Mouse (Mus musculus): ENCODE results near the gene Klhdc4.
A peak's percentile ranks its signal among the peaks of the same experiment; 100 is the strongest.

The Klhdc4 gene

DNA sequence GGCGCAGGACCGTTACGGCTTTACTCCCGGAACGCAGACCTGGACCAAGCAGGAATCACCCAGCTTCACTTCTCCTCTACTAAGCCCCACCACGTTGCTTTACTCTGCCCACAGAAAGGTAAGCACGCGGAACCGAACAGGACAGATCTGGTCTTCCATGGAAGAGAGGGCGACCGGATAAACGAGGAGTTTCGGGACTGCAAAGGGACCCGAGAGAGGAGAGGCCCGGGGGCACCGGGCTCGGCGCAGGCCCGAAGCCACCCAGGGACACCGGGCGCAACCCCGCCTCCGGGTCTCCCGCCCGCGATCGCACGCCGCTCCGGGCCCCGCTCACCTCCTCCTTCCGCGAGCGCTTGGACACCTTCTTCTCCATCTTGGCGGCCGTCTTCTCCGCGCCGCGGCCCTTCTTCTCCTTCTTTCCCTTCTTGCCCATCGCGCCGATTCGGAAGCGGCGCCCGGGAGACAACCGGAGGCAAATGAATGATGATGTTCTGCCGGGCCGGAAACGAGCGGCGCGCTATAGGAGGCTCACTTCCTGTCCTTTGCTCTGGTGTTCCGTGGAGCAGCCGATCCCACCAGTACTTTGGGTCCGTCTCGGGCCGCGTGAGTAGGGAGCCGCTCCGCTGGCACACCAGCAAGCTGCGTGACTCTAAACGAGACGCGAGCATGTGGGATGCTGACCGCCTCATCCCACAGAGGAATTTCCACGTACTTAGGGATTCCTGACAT, at the start of gene Klhdc4:
Gene Klhdc4, minus strand, starts transcription at position 522 of the 729 bp plus-strand sequence.
- peak; percentile 71 to 86 for DNase-seq (ENCODE audit: low spot score in 2 of 2)

DNA sequence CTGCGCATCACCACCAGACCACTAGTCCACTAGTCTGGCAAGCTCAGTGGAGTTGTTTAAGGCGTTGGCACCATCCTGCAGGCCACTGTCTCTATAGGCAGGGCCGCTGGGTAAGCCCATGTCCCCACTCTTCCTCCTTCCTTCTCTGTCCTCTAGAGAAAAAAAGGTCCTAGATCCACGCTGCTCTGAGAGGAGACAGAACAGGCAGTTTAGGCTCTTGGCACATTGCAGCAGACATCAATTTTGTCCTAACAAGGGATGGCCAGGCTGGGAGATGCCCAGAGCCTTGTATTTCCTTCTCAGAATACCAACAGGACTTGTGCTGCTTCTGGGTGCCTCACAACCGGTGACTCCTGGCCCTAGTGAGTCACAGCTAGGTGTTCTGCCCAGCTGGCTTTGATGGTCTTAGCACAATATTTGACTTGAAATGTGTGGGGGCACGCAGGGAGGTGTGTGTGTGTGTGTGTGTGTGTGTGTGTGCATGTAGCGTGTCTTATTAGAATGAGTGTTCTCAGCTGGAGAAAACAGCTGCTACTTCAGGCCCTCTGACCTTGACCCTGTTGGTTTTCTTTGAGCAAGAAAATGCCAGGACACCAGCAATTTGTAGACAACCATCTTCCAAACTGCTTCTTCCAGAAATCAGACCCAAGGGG, 48.6 kb upstream of the Klhdc4 start:
- no peak for DNase-seq (ENCODE audit: low spot score in 2 of 2)

DNA sequence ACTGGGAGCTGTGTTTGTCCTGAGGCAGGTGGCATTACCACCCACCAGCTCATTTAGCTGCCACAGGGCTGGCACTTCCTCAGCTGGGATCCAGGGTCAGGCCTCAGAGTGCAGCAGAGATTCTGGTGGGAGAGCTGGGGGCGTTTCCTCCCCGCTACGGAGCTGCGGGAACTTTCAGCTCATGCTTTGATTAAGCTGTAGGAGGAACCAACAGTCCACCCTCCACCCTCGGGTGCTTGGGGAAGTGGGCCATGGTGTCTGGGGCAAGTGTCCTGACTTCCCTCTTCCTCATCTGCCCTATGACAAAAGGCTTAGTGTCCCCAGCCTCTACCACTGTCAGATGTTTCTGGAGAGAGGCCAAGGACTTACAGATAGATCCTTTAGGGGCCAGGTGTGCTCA, 47.8 kb upstream of the Klhdc4 start:
- DNase-seq (ENCODE audit: low spot score in 2 of 2) = no peak

DNA sequence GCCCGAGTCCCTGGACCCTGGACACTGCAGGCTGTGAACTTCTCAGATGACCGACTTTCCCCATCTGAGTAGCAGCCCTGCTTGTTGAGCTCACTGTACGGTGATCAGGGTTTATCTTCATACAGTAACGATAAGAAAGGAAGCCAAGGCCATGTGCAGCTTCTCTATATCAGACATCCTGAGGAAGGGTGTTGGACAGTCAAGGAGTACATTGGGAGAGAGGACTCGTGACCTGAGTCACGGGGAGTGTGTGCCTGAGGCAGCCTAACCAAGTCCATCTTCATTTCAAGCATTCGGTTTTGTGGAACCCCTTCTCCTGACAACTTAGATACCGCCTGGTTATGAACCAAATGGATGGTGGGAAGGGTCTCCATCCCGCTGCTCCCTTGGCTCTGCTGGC, 46.1 kb upstream of the Klhdc4 start:
- no peak for DNase-seq (ENCODE audit: low spot score in 2 of 2)

DNA sequence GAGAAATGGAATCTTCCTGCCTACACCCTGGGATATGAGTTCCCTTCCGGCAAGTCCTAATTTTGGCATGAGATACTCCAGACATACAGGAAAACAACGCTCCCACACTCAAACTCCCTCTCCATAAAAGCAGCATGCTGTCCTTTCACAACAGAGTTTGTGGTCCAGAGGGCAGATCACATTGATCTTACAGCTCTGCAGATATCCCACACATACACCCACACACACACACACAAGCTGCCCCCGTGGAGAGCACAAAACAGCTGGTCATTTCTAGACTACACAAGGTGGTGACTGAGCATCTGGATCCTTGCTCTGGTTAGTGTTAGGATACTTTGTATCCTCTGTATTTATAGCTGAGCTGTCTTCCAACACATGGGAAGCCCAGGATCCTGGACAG, 45.7 kb upstream of the Klhdc4 start:
- no peak for DNase-seq (ENCODE audit: low spot score in 2 of 2)

DNA sequence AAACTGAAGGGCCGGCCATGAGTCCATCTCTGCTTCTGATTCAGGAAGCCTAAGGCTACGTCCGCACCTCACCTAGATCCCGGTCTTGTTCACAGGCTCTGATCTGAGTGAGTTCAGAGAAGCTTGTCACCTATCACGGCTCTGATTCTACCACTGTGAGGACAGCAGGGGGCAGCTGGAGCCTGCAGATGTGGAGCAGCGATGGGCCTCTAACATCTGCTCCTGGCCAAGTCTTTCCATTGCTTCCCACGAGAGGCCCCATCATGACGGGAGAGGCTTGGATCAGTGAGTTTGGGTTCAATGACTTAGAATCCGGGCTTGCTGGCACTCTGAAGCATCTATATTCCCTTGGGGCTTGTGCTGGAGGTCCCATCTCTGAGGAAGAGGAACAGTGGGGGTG, 44.7 kb upstream of the Klhdc4 start:
- DNase-seq (ENCODE audit: low spot score in 2 of 2) = peak; percentile 40 to 43

DNA sequence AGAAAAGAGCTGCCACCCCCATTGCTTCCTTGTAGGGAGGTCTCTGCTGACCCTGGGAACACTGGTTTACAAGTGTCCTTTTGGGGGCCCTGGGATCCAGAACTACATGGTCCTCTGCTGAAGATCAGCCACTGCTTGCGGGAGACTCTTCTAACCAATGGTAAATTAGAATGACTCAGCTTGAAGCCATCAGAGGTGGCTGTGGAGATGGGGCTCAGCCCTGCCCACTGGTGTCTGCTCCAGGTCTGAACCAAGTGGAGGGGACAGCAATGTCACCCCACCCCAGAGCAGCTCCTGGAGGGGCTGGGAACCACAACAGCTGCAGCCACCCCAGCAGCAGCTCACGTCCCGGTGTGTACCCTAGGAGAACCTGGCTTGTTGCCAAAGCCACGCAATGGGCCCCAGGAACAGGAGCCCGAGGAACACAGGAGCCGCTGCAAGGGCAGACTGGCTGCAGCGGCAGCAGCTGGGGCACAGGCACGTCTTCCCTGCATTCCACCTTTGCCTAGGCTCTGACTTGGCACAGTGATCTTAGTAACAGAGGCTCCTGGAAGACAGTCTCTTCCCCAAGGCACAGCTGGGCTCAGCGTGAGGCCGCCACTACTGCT, 42.6 kb upstream of the Klhdc4 start:
- no peak for DNase-seq (ENCODE audit: low spot score in 2 of 2)

DNA sequence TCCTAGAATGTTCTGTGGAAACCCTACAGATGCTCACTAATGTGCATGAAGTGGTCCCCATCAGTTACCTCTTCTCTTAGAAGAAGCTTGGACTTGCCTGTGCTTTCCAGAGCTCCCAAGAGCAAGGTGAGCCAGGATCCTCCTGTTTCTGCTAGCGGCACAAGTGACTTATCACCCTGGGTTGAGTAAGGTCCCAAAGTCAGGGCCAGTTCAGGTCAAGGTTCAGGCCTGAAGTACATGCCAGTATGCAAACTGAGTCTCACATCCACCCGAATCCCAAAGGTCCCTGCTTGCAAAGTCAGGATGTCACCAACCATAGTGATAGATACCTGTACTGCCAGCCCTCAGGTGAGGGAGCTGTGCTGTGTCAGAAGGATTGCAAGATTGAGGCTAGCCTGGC, 40.8 kb upstream of the Klhdc4 start:
- DNase-seq (ENCODE audit: low spot score in 2 of 2) = no peak

DNA sequence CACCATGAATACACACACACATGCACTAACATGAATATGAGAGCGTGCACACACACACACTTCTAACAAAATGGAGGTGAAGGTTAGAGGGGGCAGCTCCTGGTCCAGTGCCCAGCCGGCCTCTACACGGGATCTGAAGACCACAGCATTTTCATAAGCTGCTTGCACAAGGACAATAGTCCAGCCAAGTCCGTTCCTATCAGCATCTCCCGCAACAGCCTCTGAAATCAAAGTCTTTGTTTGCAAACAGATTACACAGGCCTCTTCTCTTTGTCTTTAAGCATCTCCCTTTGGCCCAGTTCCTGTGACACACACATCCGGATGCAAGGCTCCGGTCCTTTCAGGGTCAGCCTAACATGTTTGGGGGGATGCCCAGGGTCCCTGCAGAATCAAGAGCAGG, 39.5 kb upstream of the Klhdc4 start:
- no peak for DNase-seq (ENCODE audit: low spot score in 2 of 2)

DNA sequence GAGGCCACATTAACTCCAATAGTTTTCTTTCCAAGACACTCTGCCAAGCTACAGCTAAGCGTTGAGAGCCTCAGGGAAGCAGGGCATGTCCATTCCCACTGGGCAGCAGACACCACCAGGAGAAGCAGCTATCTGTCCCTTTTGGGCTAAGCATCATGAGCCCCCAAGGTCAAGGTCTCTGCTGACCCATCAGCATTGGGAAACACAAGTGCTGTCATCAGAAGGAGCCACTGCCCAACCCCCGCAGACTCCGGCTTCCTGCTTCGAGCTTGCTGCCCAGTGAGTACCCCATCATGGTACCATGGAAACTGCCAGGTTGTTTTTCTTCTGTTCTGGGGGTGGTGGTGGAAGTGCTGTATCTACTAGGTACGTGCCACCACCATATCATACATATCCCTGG, 38.8 kb upstream of the Klhdc4 start:
- no peak for DNase-seq (ENCODE audit: low spot score in 2 of 2)

DNA sequence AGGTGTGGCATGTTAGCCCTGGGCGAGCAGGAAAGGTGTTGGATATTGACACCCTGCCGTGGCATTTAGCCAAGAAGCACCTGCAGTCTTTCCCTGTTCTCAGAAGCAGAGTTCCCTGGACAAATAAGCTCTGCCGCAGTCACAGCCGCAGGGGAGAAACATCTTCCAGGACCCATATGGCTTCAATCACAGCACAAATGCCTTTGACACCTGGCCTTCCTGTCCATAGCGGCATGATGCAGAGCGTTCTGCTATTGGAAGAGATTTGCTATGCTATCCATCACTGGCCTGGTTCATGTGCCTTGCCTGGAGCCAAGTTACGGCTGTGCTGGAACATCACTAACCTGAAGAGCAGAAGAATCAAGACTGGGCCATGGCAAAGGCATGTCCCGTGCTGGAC, 36.0 kb upstream of the Klhdc4 start:
- no peak for DNase-seq (ENCODE audit: low spot score in 2 of 2)

DNA sequence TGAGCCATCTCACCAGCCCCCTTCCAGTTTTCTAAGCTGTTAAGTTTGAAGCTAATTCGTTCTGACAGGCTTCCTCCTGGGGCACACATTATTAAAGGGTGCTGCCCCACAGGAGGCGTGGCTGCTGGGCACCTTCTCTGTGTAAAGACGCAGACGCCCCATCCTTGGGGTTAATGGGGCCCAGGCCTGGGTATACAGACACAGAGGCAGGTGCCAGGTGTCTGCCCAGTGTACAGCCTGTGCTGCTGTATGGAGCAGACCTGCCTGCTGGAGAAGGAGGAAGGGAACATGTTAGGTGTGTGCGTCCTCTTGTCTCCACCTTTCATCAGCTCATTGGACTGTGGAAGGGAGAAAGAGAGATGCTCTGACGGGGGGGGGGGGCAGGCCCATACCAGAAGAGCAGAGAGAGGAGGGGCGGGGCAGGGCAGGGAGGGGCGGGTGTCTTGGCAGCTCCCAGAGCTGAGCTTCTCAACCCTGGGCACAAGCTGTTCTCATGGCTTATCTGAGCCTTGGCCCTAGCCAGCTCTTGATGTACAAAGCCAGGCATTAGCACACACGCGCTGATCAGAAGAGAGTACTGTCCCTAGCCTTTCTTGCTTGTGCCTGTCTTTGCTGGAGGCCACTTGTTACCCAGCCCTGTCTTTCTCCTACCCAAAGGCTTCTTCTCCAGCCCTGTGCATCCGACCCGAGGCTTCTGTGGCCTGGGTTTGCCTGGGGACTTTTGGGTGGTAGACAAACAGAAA, 32.6 kb upstream of the Klhdc4 start:
- peak in 1 of 2 experiments; percentile 28 for DNase-seq (ENCODE audit: low spot score in 2 of 2)

DNA sequence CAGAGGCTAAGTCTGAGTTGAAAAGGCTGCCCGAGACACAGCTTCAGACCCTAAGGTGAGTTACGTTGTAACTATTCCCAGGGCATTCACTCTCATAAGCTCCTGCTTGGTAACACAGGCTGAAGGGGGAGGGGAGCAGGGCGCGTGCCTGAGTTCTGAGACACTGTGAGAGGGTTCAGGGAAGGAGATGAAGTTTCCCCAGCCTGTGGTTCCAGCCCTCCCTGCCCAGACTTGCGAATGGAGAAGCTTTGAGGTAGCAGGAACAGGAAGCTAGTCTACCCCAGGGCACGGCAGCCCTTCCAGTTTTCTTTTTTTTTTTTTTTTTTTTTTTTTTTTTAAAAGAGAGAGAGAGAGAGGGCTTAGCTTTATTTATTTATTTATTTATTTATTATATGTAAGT, 31.9 kb upstream of the Klhdc4 start:
- no peak for DNase-seq (ENCODE audit: low spot score in 2 of 2)

DNA sequence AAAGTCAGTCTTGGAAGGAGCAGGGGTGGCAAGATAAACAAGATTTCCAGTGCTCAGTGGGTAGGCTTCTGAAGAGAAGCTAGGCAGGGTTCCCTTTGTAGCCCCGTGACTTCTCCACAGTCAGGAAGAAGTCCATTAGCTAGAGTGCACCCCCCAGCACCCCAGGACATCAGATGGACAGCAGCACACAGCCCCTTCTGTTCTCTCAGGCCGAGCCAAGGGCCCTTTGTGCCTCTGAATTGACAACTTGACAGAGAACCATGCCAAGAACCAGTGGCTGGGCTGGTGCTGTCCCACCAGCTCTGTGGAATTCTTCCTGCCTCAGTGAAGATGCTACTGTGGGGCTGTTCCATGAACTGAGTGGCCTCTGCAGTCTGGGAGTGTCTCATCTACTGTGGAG, 28.4 kb upstream of the Klhdc4 start:
- DNase-seq (ENCODE audit: low spot score in 2 of 2) = no peak

DNA sequence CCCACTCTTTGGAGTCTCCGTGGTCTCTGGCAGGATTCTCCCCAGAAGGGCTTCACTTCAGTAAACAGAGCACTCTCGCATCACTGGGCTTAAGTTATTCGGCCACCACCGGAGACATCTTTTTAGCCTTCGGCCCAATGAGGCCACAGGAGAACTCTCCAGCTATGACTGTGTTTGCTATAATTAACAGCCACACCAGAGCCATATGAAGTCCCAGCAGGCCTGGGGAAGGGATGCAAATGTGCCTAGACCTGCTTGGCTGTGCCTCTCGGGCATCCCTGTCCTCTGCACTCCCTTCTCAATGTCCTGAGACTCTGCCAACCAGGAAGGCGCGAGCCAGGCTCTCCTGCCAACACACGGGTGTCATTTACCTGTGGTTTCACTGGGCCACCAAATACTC, 28.0 kb upstream of the Klhdc4 start:
- DNase-seq (ENCODE audit: low spot score in 2 of 2) = no peak

DNA sequence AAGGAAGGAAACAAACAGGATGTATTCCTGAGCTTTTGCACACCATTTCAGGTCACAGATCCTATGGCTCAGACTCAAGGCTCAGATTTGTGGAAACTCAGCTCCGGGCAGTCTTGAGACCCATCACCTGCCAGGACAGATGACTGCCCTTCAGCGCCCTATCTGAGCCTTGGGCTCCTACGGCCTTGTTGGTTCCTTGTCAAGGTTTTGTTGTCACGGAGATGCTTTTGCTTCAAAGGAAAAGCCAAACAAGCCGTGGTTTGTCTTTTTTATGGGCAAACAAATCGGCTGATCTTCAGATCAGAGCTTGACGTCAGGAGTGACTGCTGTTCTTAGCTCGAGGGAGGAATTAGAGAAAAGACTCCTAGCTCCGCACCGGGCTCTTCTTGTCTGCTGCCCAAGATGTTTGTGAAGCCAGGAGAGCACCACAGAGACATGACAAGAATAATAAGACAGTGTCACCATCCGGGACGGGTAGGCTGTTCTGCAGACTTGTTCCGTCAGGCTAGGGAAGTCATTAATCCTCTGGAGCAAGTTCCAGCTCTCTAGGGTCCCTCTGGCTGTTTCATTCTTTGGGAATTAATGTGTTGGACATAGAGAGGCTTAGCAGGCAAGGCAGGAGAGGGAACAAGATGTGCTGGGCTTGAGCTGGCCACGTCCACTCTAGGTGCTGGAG, 26.8 kb upstream of the Klhdc4 start:
- no peak for DNase-seq (ENCODE audit: low spot score in 2 of 2)

DNA sequence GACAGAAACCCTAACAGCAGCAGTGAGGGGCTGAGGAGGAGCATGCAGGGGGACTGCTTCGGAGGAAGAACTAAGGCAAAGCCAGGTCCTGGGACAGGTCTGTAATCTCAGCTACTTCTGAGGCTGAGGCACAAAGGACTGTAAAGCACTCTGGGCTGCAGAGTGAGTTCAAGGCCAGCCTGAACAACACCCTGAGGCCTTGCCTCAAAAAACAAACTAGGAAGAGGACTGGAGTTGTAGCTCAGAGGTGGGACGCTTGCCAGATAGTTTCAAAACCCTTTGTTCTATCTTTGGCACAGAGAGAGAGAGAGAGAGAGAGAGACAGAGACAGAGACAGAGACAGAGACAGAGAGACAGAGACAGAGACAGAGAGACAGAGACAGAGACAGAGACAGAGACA, 24.2 kb upstream of the Klhdc4 start:
- DNase-seq (ENCODE audit: low spot score in 2 of 2) = no peak

DNA sequence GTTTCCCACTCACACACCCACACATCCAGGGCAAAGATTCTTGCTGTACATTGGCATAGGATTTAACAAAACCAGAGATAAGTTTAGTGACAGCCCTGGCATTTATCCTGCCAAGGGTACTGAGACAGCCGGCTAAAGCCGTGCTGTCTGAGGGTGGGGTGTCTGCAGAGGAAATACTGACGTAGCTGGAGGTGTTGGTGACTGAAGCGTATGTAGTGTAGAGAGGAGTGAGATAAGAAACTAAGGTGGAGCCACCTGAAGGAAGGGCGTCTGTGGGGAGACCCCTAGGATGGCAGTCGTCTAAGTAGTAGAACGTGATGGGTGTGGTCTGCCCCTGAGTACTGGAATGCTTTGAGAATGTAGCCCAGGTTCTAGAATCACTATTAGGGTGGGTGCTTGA, 23.1 kb upstream of the Klhdc4 start:
- DNase-seq (ENCODE audit: low spot score in 2 of 2) = no peak

DNA sequence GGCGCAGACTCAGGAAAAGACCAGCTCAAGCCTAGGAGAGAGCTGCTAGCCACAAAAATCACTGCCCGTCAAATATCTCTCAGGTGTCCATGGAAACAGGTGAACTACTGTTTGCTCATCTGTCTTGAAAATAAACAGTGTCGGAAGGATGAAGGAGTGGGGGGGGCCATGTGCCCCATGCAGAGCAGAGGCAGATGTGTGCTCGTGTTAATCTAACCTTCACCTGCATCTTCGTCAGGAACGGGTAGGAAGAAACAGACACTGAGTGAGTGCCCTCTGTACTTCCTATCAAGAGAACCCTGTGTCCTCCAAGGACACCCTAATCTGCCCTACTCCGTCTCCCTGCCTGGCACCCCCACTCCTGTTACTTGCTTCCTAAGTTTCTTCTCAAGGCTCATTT, 22.3 kb upstream of the Klhdc4 start:
- no peak for DNase-seq (ENCODE audit: low spot score in 2 of 2)

DNA sequence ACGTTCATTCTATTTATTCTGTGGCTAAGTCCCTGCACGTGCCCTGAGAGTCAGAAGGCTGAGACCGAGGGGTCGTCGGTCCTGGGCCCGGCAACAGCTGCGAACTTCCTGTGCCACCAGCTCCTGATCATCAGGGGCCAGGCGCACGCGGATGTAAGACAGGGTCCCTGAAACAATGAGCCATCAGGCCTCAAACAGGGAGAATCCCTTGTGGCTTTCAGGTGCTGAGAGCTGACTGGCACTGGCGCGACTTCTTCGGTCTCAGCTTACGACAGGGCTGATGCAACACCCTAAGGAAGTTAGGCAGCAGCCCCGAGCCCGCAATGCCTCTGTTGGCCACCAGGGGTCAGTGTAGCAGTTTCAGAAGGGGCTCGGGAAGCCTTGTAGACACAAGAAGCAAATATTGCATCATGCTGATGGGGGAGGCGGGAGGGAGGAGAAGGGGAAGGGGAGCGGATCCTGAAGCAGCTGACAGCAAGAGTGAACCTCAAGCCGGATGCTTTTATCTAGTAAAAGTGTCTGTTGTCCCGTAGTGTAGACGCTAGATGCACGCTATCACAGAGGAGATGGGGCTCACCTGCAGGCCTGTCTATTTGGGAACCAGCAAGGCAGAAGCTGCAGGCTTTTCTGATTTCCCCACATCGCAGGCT, 21.6 kb upstream of the Klhdc4 start:
- peak; percentile 86 to 93 for DNase-seq (ENCODE audit: low spot score in 2 of 2)

DNA sequence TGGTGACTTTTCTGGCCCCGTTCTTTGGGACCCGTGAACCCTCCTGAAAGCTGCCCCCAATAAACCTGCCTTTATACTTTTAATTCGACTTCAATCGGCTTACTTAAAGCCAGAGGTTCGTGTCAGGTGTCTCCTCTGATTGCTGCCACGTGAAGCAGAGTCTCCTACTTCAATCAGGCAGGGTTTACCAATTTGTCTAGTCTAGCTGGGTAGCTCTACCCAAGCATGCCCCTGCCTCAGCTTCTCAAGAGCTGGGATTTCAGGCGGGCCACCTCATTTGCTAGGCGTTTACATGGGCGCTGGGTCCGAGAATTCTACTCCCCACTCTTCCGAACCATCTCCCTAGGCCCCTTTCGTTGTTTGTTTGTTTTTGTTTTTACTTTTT, 21.1 kb upstream of the Klhdc4 start:
- DNase-seq (ENCODE audit: low spot score in 2 of 2) = no peak

DNA sequence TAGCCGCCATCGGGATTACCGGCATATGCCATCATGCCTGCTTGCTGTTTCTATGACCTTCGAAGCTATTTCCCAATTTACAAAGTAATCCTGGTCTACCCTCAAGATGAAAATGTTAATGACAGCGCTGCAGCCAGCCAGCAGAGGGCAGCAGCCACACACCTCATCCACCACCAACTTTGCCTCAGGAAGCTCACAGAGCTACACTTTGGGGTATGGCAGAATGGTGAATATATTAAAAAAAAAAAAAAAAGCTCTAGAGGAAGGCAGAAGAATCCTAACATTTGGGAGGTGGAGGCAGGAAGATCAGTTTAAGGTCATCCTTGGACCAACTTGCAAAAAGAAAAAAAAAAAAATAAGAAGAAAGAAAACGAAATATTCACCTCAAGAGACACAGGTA, 20.6 kb upstream of the Klhdc4 start:
- DNase-seq (ENCODE audit: low spot score in 2 of 2) = peak; percentile 43 to 49

Measured in heart, adult 9 months (tissue).